Mouse (Mus musculus): ENCODE results near the gene Sart3. TPM values are rescaled to one million over a fixed set of nuclear protein-coding genes. Genes with fewer than 3 reads are reported as not detected.
"Not testable (repeated sequence)": the region's sequence is repeated elsewhere in the genome, so short reads cannot be mapped to it uniquely, and the experiment has no call there.

Sart3 gene
- polyA plus RNA-seq (2015; fragmentation: Nextera tagmentation; extraction: Ambion mirVana), result 31.6 TPM in 2 replicates

- Histone ChIP-seq H3K27me3 (ENCODE audit: control insufficient read depth, insufficient read depth, low read length) (no peaks in the 10 kb centered on the region), H3K4me1 (ENCODE audit: control insufficient read depth, insufficient read depth, low read length) (peaks cover 22% of the 10 kb centered on the region), H3K4me3 (ENCODE audit: low read length) (peak within 1 kb of the TSS; percentile 99), H3K9ac (ENCODE audit: low read length) (peak within 1 kb of the TSS; percentile 97), H3K27ac (ENCODE audit: low read length) (peak within 1 kb of the TSS; percentile 95), H3K36me3 (ENCODE audit: control insufficient read depth, insufficient read depth) (peaks cover 36% of the 10 kb centered on the region), H3K9me3 (replicated peaks; ENCODE audit: control insufficient read depth, low read length) (no peaks in the 10 kb centered on the region), H3K4me2 (ENCODE audit: low read depth, low read length) (peak within 1 kb of the TSS; percentile 97)
- under 1% methylated on average over 49 of the region's 49 CpGs for WGBS
- ATAC-seq (replicated peaks; ENCODE audit: extremely low read depth, insufficient read depth, low FRiP score), result peak; percentile 85
These were observed at the start of gene Sart3, which contains the start of gene Iscu for GRCm38 (mm10) chr5:113772450-113772895. Sart3 (minus strand) TSS chr5:113772510. Iscu (plus strand) TSS chr5:113772748.

- 70% methylated on average over 14 of the region's 14 CpGs for WGBS
These were observed 46.3 kb upstream of the Sart3 start for GRCm38 (mm10) chr5:113818572-113818971.

GRCm38 (mm10) chr5:113815638-113816152, 43.4 kb upstream of the Sart3 start:
- no peak overlapping the region for H3K4me2 ChIP-seq (ENCODE audit: low read depth, low read length)

More at GRCm38 (mm10) chr5:113818572-113818971, 46.3 kb upstream of the Sart3 start:
- no peaks in the 10 kb centered on the region for H3K9me3 ChIP-seq (replicated peaks; ENCODE audit: control insufficient read depth, low read length)
- no peak overlapping the region for H3K4me3 ChIP-seq (ENCODE audit: low read length)
- no peaks in the 10 kb centered on the region for H3K4me1 ChIP-seq (ENCODE audit: control insufficient read depth, insufficient read depth, low read length)
- H3K9ac ChIP-seq (ENCODE audit: low read length), result no peak overlapping the region
- ATAC-seq (replicated peaks; ENCODE audit: extremely low read depth, insufficient read depth, low FRiP score), result no peak
- no peaks in the 10 kb centered on the region for H3K36me3 ChIP-seq (ENCODE audit: control insufficient read depth, insufficient read depth)
- H3K27me3 ChIP-seq (ENCODE audit: control insufficient read depth, insufficient read depth, low read length), result no peaks in the 10 kb centered on the region; the same call in 1 of the 2 replicates
- no peak overlapping the region for H3K4me2 ChIP-seq (ENCODE audit: low read depth, low read length)
- no peak overlapping the region for H3K27ac ChIP-seq (ENCODE audit: low read length)

GRCm38 (mm10) chr5:113815041-113815389, 42.7 kb upstream of the Sart3 start:
- no peak for ATAC-seq (replicated peaks; ENCODE audit: extremely low read depth, insufficient read depth, low FRiP score)
- Histone ChIP-seq H3K36me3 (ENCODE audit: control insufficient read depth, insufficient read depth) (no peaks in the 10 kb centered on the region), H3K27ac (ENCODE audit: low read length) (no peak overlapping the region), H3K9me3 (replicated peaks; ENCODE audit: control insufficient read depth, low read length) (peaks cover 9% of the 10 kb centered on the region; the same call in 1 of the 2 replicates), H3K27me3 (ENCODE audit: control insufficient read depth, insufficient read depth, low read length) (no peaks in the 10 kb centered on the region; the same call in 1 of the 2 replicates), H3K4me2 (ENCODE audit: low read depth, low read length) (no peak overlapping the region), H3K4me3 (ENCODE audit: low read length) (no peak overlapping the region), H3K9ac (ENCODE audit: low read length) (no peak overlapping the region), H3K4me1 (ENCODE audit: control insufficient read depth, insufficient read depth, low read length) (no peaks in the 10 kb centered on the region)
- WGBS, result 51% methylated on average over 11 of the region's 11 CpGs

More at GRCm38 (mm10) chr5:113815638-113816152, 43.4 kb upstream of the Sart3 start:
- Histone ChIP-seq H3K36me3 (ENCODE audit: control insufficient read depth, insufficient read depth) (no peaks in the 10 kb centered on the region), H3K27me3 (ENCODE audit: control insufficient read depth, insufficient read depth, low read length) (no peaks in the 10 kb centered on the region; the same call in 1 of the 2 replicates), H3K9ac (ENCODE audit: low read length) (no peak overlapping the region), H3K4me1 (ENCODE audit: control insufficient read depth, insufficient read depth, low read length) (no peaks in the 10 kb centered on the region), H3K4me3 (ENCODE audit: low read length) (no peak overlapping the region), H3K27ac (ENCODE audit: low read length) (no peak overlapping the region), H3K9me3 (replicated peaks; ENCODE audit: control insufficient read depth, low read length) (peaks cover 9% of the 10 kb centered on the region; the same call in 1 of the 2 replicates)
- no peak for ATAC-seq (replicated peaks; ENCODE audit: extremely low read depth, insufficient read depth, low FRiP score)
- WGBS, result 17% methylated on average over 15 of the region's 15 CpGs

GRCm38 (mm10) chr5:113814111-113815040, 42.1 kb upstream of the Sart3 start:
- 35% methylated on average over 27 of the region's 27 CpGs for WGBS
- ATAC-seq (replicated peaks; ENCODE audit: extremely low read depth, insufficient read depth, low FRiP score), result no peak

GRCm38 (mm10) chr5:113813608-113814007, 41.3 kb upstream of the Sart3 start:
- Histone ChIP-seq H3K27ac (ENCODE audit: low read length) (no peak overlapping the region), H3K4me3 (ENCODE audit: low read length) (no peak overlapping the region), H3K4me1 (ENCODE audit: control insufficient read depth, insufficient read depth, low read length) (no peaks in the 10 kb centered on the region), H3K9ac (ENCODE audit: low read length) (no peak overlapping the region), H3K36me3 (ENCODE audit: control insufficient read depth, insufficient read depth) (no peaks in the 10 kb centered on the region), H3K4me2 (ENCODE audit: low read depth, low read length) (no peak overlapping the region), H3K9me3 (replicated peaks; ENCODE audit: control insufficient read depth, low read length) (peaks cover 9% of the 10 kb centered on the region; the same call in 1 of the 2 replicates), H3K27me3 (ENCODE audit: control insufficient read depth, insufficient read depth, low read length) (no peaks in the 10 kb centered on the region; the same call in 1 of the 2 replicates)
- WGBS, result 19% methylated on average over 9 of the region's 9 CpGs
- no peak for ATAC-seq (replicated peaks; ENCODE audit: extremely low read depth, insufficient read depth, low FRiP score)

More at GRCm38 (mm10) chr5:113814111-113815040, 42.1 kb upstream of the Sart3 start:
- Histone ChIP-seq H3K4me2 (ENCODE audit: low read depth, low read length) (no peak overlapping the region), H3K4me3 (ENCODE audit: low read length) (no peak overlapping the region), H3K36me3 (ENCODE audit: control insufficient read depth, insufficient read depth) (no peaks in the 10 kb centered on the region), H3K9me3 (replicated peaks; ENCODE audit: control insufficient read depth, low read length) (peaks cover 9% of the 10 kb centered on the region; the same call in 1 of the 2 replicates), H3K9ac (ENCODE audit: low read length) (no peak overlapping the region), H3K27me3 (ENCODE audit: control insufficient read depth, insufficient read depth, low read length) (no peaks in the 10 kb centered on the region; the same call in 1 of the 2 replicates), H3K4me1 (ENCODE audit: control insufficient read depth, insufficient read depth, low read length) (no peaks in the 10 kb centered on the region), H3K27ac (ENCODE audit: low read length) (no peak overlapping the region)

GRCm38 (mm10) chr5:113812638-113813037, 40.3 kb upstream of the Sart3 start:
- Histone ChIP-seq H3K9ac (ENCODE audit: low read length) (no peak overlapping the region), H3K9me3 (replicated peaks; ENCODE audit: control insufficient read depth, low read length) (peaks cover 9% of the 10 kb centered on the region; the same call in 1 of the 2 replicates), H3K27me3 (ENCODE audit: control insufficient read depth, insufficient read depth, low read length) (no peaks in the 10 kb centered on the region; the same call in 1 of the 2 replicates), H3K4me1 (ENCODE audit: control insufficient read depth, insufficient read depth, low read length) (0 out of 2 replicates have a peak, but pooled peaks cover 2% of the 10 kb centered on the region), H3K36me3 (ENCODE audit: control insufficient read depth, insufficient read depth) (no peaks in the 10 kb centered on the region), H3K4me2 (ENCODE audit: low read depth, low read length) (no peak overlapping the region), H3K4me3 (ENCODE audit: low read length) (no peak overlapping the region), H3K27ac (ENCODE audit: low read length) (no peak overlapping the region)
- ATAC-seq (replicated peaks; ENCODE audit: extremely low read depth, insufficient read depth, low FRiP score), result no peak
- 86% methylated on average over 2 of the region's 2 CpGs for WGBS

GRCm38 (mm10) chr5:113811824-113812420, 39.6 kb upstream of the Sart3 start:
- not testable (repeated sequence) for H3K4me3 ChIP-seq (ENCODE audit: low read length); H3K4me2 ChIP-seq (ENCODE audit: low read depth, low read length); H3K27me3 ChIP-seq (ENCODE audit: control insufficient read depth, insufficient read depth, low read length); H3K36me3 ChIP-seq (ENCODE audit: control insufficient read depth, insufficient read depth); H3K9me3 ChIP-seq (replicated peaks; ENCODE audit: control insufficient read depth, low read length); H3K9ac ChIP-seq (ENCODE audit: low read length); H3K27ac ChIP-seq (ENCODE audit: low read length); ATAC-seq (replicated peaks; ENCODE audit: extremely low read depth, insufficient read depth, low FRiP score); H3K4me1 ChIP-seq (ENCODE audit: control insufficient read depth, insufficient read depth, low read length)
- 20% methylated on average over 11 of the region's 12 CpGs for WGBS
